Mouse (Mus musculus) bone marrow macrophage, adult 2 months (primary cell): ENCODE data around the gene Dhrs3. TPM values are rescaled to one million over a fixed set of nuclear protein-coding genes. Genes with fewer than 3 reads are reported as not detected.

Experiments used
- H3K27ac ChIP-seq: 2 replicates; pipeline ENCODE4 v1.5.1; 2012; ENCODE audit warnings: low read depth, low read length; ENCODE audit not compliant: insufficient read depth
- H3K4me1 ChIP-seq: 2 replicates; pipeline ENCODE4 v1.6.1; 2012; ENCODE audit warnings: low read length; ENCODE audit not compliant: control insufficient read depth, insufficient read depth
- H3K4me3 ChIP-seq: 2 replicates; pipeline ENCODE4 v1.5.1; 2012; ENCODE audit warnings: mild to moderate bottlenecking, low read length, moderate library complexity; ENCODE audit not compliant: insufficient read depth
- CTCF ChIP-seq: IDR thresholded peaks from 2 replicates; pipeline ENCODE4 v1.5.1; 2012; ENCODE audit warnings: low read depth, mild to moderate bottlenecking, low read length, moderate library complexity
- POLR2A ChIP-seq: IDR thresholded peaks from 2 replicates; pipeline ENCODE4 v1.6.1; 2012; ENCODE audit warnings: mild to moderate bottlenecking, low read depth, low read length, borderline replicate concordance
- polyA plus RNA-seq: library from polyadenylated mRNA; stranded (reverse); fragments of >200 nt; gene quantifications from 2 replicates; pipeline ENCODE4 v1.2.4, GENCODE M21; 2012; ENCODE audit not compliant: missing spikeins, insufficient read depth, insufficient read length

The Dhrs3 gene
- polyA plus RNA-seq, 1 experiment, result 661 TPM

DNA sequence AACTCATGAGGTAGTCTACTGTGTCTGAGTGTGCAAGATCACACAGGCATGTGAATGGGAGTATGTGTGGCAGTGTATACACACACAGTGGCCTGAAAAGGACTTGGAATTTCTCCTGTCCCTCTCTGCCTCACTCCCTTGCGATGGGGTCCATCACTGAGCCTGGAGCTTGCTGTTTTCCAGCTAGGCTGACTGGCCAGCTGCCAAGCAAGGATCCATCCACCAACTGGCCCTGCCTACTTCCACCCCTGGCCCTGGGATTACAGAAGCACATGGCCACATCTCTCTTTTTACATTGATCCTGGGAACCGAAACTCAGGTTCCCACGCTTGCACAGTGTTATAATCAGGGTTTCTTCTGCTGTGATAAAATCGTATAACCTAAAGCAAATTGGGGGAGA is 3.9 kb upstream of the Dhrs3 start:
- TF ChIP-seq CTCF (no peak), POLR2A (no peak)
- H3K4me3 ChIP-seq, result no peak overlapping the region
- H3K27ac ChIP-seq, result no peak overlapping the region
- peaks cover 23% of the 10 kb centered on the region for H3K4me1 ChIP-seq

DNA sequence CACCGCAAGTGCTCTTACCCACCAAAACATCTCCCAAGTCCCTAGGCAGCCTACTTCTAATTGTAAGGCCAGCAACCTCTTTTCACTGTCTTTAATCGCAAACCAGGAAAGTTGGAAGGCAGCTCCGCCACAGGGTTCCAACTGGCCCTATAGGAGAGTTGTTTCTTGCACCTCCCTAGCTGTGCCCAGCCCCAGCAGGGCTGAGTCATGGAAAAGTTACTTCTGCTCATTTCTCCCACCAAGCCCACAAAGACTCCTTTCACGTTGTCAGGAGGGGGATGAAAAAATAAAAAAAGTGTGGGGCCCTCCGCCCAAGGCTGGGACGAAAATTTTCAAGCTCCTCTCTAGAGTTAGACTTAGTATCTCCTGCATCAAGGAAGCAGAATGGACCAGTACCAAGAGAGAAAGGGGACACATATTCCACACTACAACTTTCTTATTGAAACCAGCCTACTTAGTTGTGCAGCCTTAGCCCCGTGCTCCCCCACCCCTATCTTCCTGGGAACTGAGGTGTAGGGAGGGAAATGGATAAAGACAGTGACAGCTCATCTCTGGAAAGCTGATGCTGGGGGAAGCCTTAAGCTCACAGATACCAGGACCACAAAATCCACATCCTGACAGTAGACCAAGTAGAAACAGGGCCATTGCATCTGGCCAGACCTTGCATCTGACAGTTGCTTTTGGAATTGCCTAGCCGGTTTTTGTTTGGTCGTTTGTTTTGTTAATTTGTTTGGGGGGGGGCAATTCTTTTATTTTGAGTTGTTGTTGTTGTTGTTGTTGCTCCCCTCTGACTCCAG is 2.9 kb upstream of the Dhrs3 start:
- no peak overlapping the region for H3K4me3 ChIP-seq
- peaks cover 23% of the 10 kb centered on the region for H3K4me1 ChIP-seq
- no peak for TF ChIP-seq POLR2A
- no peak for TF ChIP-seq CTCF
- no peak overlapping the region for H3K27ac ChIP-seq

DNA sequence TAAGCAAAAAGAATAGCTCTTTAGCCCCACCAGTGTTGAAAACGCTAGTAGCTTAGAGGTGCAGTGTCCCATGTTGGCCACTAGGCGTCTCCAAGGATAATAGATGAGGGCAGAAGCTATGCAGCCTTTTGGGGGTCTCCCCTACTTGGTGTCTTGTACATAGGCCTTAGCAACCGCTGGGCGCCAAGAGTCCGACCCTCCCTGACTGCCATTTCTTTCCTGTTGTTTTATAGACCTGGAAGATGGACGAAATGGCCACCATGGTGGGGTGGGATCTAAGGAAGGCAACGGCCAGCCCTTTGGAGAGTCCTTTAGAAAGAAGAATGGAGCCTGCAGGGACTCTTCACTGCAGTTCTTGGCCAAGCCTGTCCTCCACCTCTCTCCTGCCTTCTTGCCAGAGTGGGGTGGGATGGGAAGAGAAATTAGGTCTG is 1.9 kb upstream of the Dhrs3 start:
- peak overlapping the region; percentile 80 for H3K4me3 ChIP-seq
- peak overlapping the region; percentile 98 for H3K27ac ChIP-seq
- TF ChIP-seq CTCF, result peak; percentile 98
- no peak for TF ChIP-seq POLR2A
- H3K4me1 ChIP-seq, result peaks cover 23% of the 10 kb centered on the region

DNA sequence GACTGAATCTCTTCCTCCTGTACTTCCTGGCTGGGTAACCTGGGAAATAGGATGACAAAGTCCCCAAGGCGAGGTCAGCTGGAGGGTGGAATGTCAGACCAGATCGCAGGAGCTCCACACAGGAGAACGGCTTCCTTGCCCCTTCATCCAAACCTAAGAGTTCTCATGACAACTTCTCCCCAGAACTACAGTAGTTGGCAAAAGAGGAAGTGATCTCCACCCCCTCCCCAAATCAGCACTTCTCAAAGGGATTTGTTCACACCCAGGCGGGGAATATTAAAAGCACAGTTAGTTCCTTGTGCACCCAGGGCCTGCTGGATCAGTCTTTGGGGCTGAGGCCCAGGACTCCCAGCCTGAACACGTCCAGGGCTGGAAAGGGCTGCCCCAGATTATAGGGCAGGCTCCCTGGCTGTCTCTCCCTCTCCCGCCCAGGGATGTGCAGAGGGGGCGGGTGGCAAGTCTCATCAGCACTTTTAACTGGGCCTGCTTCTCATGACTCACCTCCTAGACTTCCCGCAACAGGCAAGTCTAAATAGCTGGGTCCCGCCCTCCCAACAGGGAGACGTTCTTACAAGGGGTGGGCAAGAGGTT is 1.4 kb upstream of the Dhrs3 start:
- TF ChIP-seq CTCF, result no peak
- Histone ChIP-seq H3K4me3 (peak overlapping the region; percentile 80), H3K27ac (peak overlapping the region; percentile 98), H3K4me1 (peaks cover 25% of the 10 kb centered on the region)

DNA sequence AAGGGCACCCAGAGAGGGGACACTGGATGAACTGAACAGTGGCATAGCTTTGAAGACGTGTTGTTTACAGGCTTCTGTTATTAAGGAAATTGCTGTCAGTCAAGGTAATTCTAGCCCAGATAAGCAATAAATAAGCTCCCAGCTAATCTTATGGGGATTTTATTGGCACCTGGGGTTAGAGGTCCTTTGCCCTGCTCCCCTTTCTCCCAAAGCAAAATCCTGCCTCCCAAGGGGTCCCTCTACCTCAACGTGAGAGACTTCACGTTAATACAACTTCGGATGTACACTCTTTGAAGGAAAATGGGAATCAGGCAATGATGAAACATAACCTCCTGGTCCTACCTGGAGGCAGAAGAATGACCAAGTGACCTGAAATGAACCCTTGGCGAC is 889 bp upstream of the Dhrs3 start:
- Histone ChIP-seq H3K27ac (peak overlapping the region; percentile 98), H3K4me1 (peaks cover 26% of the 10 kb centered on the region), H3K4me3 (peak overlapping the region; percentile 80)
- TF ChIP-seq POLR2A, result no peak
- TF ChIP-seq CTCF, result no peak

DNA sequence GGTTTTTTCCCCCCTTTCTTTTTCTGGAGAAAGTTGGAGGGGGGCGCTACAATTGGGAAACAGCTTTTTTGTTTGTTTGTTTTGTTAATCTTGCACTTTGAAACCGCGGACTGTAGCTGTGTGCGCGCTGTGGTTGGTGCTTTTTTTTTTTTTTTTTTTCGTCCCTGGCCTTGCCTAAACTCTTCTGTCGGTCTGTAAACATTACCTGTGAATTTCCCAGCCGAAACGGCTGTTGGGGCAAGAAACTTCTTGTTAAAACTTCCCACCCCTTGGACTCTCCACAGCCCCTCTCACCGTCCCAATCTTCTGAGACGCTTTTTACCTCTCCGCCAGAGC is 278 bp downstream of the Dhrs3 start:
- TF ChIP-seq POLR2A, result no peak
- TF ChIP-seq CTCF, result no peak
- Histone ChIP-seq H3K4me1 (peaks cover 38% of the 10 kb centered on the region), H3K27ac (peak overlapping the region; percentile 98), H3K4me3 (peak overlapping the region; percentile 80)

DNA sequence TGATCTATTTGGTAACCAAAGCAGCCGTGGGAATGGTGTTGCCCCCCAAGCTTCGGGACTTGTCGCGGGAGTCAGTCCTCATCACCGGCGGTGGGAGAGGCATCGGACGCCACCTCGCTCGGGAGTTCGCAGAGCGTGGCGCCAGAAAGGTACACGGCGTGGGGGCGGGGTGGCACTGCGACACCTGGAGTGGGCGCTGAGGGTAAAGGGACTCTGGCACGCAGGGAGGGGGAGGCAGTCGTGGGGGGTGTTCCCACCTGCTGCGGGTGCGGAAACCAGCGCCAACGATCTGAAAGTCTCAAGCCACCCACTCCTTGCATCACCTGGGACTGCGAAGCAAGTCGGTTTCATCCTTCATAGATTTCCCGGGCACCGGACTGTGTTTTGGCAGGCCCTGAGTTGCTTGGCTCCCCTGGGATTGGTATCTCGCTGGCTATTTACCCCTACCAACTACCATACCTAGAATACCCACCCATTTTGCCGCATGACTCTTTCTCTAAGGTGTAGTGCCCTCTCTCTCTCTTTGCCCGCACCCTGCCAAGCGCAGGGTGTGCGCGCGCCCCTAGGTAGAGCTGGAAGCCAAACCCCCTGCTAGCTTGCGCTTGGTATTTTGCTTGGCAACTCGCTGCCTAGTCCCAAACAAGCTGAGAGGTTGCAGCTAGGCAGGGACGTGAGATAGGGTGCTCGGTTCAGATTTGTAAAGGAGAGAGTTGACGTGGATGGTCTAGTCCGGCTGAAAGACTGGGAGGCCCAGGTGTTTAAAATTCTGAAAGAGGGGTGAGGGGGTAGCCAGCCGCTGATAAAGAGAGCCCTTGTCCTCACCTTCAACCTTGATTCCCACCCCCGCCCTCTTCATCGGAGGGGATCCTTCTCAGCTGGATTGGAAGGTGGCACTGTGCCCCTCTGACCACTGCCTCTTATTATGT is 1.2 kb downstream of the Dhrs3 start:
- TF ChIP-seq POLR2A (no peak), CTCF (no peak)
- peaks cover 41% of the 10 kb centered on the region for H3K4me1 ChIP-seq
- peak overlapping the region; percentile 80 for H3K4me3 ChIP-seq
- peak overlapping the region; percentile 98 for H3K27ac ChIP-seq

DNA sequence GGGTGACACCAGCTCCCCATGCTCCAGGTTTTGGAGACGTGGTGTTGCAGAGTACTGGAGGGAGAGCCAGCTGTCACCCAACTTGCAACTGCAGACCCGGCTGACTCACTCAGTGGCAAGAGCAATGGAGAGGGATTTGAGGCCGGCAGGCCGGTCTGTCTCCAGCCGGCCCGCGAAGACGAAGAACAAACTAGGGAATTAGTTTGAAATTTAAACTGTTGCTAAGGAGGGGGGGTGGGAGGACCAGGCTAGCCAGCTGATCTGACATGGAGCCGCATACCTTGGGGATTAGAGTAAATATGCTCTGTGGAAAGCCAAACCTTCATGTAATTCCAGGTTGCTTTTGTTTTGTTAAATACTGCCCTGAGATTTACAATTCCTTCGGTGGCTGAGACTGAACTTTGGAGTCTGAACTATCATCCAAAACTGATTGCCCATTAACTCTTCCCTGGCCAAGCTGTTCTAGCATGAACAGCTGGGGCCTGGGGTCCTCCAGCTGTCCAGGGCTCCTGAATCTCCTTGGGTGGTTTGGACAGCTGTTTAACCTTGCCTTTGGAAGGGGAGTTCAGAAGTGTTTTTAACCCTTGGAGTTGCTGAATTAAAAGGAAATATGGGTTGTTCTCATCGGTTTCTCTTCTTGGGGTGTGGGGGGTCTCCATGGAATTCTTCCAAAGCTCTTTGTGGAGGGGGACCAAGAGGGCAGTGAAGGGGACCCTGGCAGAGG is 2.0 kb downstream of the Dhrs3 start:
- peak overlapping the region; percentile 80 for H3K4me3 ChIP-seq
- TF ChIP-seq POLR2A (no peak), CTCF (no peak)
- peaks cover 42% of the 10 kb centered on the region for H3K4me1 ChIP-seq
- H3K27ac ChIP-seq, result peak overlapping the region; percentile 98

DNA sequence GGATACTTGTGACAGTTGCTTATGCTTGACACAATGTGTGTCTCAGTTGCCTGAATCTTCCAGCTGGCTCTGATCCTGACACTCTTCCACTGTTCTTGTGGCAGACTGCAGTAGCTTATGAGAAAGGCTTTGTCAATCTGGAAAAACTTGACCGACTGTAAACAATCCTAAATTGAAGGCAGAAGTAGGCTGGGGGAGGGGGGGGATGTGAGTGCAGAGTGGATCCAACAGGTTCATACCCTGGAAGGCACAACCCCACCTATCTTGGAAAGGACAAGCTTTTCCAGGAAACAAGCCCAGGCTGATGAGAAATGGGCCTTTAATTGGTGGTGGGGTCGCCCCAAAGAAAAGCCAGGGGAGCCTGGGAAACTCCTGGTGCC is 2.6 kb downstream of the Dhrs3 start:
- Histone ChIP-seq H3K4me3 (peak overlapping the region; percentile 80), H3K4me1 (peaks cover 42% of the 10 kb centered on the region), H3K27ac (peak overlapping the region; percentile 98)
- TF ChIP-seq CTCF (no peak), POLR2A (no peak)
